Mouse (Mus musculus) hindbrain, embryonic 10.5 days (tissue): ENCODE measurements at regions not wholly inside any gene's neighbourhood (a gene's known extent, or its start where the extent isn't known, plus 50 kb on each side); places are given as distances from the start of the nearest gene placed in this dataset.
"Not testable (repeated sequence)": the region's sequence is repeated elsewhere in the genome, so short reads cannot be mapped to it uniquely, and the experiment has no call there.

Experiments
- DNase-seq: peaks from one replicate; pipeline ENCODE4 v3.0.0-alpha.2; 2017; ENCODE audit warnings: low spot score
- H3K27ac ChIP-seq: fragments of 300-500 bp; sonication (generic); 2 replicates; pipeline ENCODE4 v1.5.1; 2016; ENCODE audit warnings: mild to moderate bottlenecking, moderate library complexity
- H3K27me3 ChIP-seq: fragments of 300-500 bp; sonication (generic); 2 replicates; pipeline ENCODE4 v1.6.1; 2016; ENCODE audit warnings: mild to moderate bottlenecking; ENCODE audit not compliant: poor library complexity, insufficient read depth, severe bottlenecking
- H3K36me3 ChIP-seq: fragments of 300-500 bp; sonication (generic); 2 replicates; pipeline ENCODE4 v1.6.1; 2016; ENCODE audit warnings: mild to moderate bottlenecking, moderate library complexity
- H3K4me1 ChIP-seq: fragments of 300-500 bp; sonication (generic); replicated peaks from 2 replicates; pipeline ENCODE4 v1.6.1; 2016; ENCODE audit warnings: mild to moderate bottlenecking
- H3K4me3 ChIP-seq: fragments of 300-500 bp; sonication (generic); 2 replicates; pipeline ENCODE4 v1.5.1; 2016; ENCODE audit warnings: mild to moderate bottlenecking, moderate library complexity
- H3K9me3 ChIP-seq: fragments of 300-500 bp; sonication (generic); 2 replicates; pipeline ENCODE4 v1.6.1; 2016; ENCODE audit warnings: mild to moderate bottlenecking, moderate library complexity
- WGBS: fragments of 180-500 bp; shearing (Covaris S2); methylation state at CpG from one replicate; pipeline ENCODE4 v1.1.7; 2016; 5-methylcytosine and 5-hydroxymethylcytosine counted together

DNA sequence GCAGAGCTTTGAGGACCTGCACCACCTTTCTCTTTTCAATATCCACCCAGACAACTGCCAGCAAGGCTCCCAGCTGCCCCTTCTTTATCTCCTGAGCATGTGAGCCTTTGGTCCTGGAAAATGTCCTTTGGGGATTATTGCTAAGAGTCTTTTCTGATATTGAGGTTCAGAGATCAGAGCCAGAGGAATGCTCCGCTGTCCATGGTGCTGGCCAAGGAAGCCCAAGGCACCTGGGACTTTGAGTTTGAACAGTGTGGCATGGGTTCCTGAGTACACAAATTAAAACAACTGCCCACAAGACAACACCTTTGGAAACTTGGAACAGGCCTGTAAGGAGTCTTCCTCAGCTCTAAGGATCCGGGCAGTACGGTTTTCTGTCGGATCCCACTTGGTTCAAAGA is 52.6 kb upstream of the Slc28a3 start:
- DNase-seq = peak; percentile 37

DNA sequence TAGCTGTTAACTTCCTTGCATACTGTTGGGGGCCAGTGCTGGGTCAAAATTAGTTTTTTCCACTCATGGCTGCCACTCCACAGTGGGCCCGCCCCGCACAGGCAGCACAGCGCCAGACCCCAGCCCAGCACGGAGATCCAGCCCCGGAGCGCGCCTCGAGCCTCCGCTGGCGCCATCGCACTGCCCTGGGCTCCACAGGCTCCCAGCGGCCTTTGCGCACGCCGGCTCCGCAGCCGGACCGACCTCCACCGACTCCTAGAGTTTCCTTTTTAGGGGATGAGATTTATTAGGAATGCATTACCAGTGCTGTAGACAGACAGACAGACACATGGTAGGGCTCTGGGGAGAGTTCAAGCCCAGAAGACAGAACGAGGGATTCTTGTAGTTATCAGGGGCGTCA is 58.0 kb upstream of the Slc28a3 start:
- H3K4me1 ChIP-seq = peaks cover 10% of the 10 kb centered on the region
- peak; percentile 15 for DNase-seq
- 40% methylated on average over 21 of the region's 21 CpGs for WGBS

More for the DNA sequence above, 52.6 kb upstream of the Slc28a3 start:
- Histone ChIP-seq H3K27ac (no peak overlapping the region), H3K4me3 (no peak overlapping the region), H3K36me3 (no peaks in the 10 kb centered on the region), H3K9me3 (no peaks in the 10 kb centered on the region), H3K27me3 (no peaks in the 10 kb centered on the region), H3K4me1 (peaks cover 2% of the 10 kb centered on the region)
- 72% methylated on average over 4 of the region's 4 CpGs for WGBS

DNA sequence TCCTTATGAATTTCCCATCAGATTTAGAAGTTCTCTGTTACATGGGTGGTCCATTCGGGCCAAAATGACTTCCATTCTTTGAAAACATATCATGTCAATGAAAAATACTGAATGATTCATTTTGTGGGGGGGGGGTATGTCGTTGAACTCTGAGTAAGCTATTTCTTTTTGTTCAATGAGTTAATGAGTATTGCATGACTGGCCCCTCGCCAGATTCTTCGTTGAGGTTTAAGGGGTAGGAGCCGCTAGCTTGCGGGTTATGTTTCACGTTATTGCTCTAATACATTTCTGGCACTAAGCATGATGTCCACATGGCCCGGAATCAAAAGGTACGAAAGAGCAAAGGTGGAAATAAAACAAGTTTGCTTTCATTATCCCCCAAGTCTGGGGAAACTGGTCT is 59.5 kb upstream of the Slc28a3 start:
- Histone ChIP-seq H3K27me3 (no peaks in the 10 kb centered on the region), H3K4me3 (no peak overlapping the region), H3K36me3 (no peaks in the 10 kb centered on the region), H3K4me1 (peaks cover 10% of the 10 kb centered on the region), H3K9me3 (no peaks in the 10 kb centered on the region), H3K27ac (no peak overlapping the region)
- WGBS = 89% methylated on average over 9 of the region's 9 CpGs
- DNase-seq = no peak

More for the DNA sequence above, 58.0 kb upstream of the Slc28a3 start:
- Histone ChIP-seq H3K36me3 (no peaks in the 10 kb centered on the region), H3K4me3 (peak overlapping the region; percentile 28; the same call in 1 of the 2 replicates), H3K27ac (peak overlapping the region; percentile 62; the same call in 1 of the 2 replicates), H3K27me3 (no peaks in the 10 kb centered on the region), H3K9me3 (no peaks in the 10 kb centered on the region)

DNA sequence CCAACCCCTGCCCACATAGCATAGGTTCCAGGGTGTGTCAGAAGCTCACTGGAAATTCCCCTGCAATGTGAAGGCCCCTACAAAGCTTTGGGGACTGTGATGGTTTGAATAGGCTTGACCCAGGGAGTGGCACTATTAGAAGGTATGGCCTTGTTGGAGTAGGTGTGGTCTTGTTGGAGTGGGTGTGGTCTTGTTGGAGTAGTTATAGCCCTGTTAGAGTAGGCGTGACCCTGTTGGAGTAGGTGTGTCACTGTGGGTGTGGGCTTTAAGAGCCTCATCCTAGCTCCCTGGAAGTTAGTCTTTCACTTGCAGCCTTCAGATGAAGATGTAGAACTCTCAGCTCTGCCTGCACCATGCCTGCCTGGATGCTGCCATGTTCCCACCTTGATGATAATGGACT is 64.9 kb upstream of the Slc28a3 start:
- H3K27ac ChIP-seq, DNase-seq, H3K36me3 ChIP-seq, H3K9me3 ChIP-seq, H3K27me3 ChIP-seq, H3K4me1 ChIP-seq, H3K4me3 ChIP-seq: not testable (repeated sequence)
- WGBS = 92% methylated on average over 1 of the region's 1 CpGs

DNA sequence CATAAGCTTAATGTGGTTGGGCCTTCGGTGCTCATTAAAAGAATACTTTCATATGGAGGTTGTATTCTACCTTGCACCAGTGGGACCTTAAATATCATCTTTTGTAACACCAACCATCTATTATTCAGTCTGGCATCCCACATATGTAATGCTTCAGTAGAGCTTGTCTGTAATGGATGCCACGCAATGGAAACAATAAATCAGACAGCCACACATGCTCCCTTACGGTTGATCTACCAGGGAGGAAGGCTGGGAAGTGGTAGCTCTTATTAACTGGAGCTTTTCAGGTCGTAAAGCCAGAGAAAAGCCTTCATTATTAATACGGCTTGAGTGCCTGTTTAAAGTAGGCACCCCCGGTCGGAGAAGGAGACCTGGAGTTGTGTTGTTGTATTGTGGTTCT is 66.8 kb upstream of the Slc28a3 start:
- H3K9me3 ChIP-seq = no peaks in the 10 kb centered on the region
- DNase-seq = no peak
- no peaks in the 10 kb centered on the region for H3K36me3 ChIP-seq
- H3K27me3 ChIP-seq = no peaks in the 10 kb centered on the region
- H3K4me1 ChIP-seq = no peaks in the 10 kb centered on the region
- no peak overlapping the region for H3K27ac ChIP-seq
- WGBS = 87% methylated on average over 7 of the region's 7 CpGs
- no peak overlapping the region for H3K4me3 ChIP-seq

DNA sequence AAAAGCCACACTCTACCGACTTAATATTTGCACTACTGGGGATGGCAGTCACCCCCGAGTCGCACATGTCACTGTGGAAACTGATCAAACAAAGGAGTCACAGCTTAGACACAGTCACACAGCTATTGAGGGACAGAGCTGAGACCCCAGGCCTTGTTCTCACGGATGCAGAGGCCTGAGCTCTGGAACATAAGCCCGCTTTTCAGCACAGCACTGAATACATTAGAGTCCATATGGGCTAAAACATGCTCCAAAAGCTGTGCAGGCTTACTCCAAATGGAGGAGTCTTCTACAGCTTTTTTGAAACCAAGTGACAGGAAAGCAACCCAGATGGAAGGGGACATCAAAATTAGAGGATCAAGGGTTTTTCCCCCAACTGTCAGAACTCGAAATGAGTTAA is 69.0 kb upstream of the Slc28a3 start:
- peaks cover 3% of the 10 kb centered on the region; the same call in 1 of the 2 replicates for H3K9me3 ChIP-seq
- H3K27me3 ChIP-seq = no peaks in the 10 kb centered on the region
- no peak overlapping the region for H3K27ac ChIP-seq
- H3K4me1 ChIP-seq = no peaks in the 10 kb centered on the region
- H3K4me3 ChIP-seq = no peak overlapping the region
- H3K36me3 ChIP-seq = no peaks in the 10 kb centered on the region
- no peak for DNase-seq
- 86% methylated on average over 6 of the region's 6 CpGs for WGBS

DNA sequence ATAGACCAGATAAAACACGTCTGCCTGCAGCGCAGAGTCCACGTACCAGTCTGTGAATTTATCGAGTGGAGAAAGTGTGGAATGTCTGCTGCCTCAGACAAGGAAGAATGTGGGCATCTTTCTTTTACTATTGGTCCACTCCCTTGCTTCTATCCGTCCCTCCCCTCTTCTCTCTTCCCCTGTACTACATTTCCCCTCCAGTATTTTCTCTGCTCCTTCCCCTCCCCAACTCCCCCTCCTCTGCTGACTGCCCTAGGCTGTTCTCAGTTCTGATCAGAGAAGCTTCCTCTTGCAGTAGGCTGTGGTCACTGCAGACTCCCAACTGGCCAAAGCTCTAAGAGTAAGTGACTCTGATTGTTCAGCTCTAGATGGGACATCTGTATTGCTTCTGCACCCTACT is 76.1 kb upstream of the Slc28a3 start:
- WGBS = 81% methylated on average over 5 of the region's 5 CpGs
- H3K27me3 ChIP-seq = no peaks in the 10 kb centered on the region
- no peak overlapping the region for H3K4me3 ChIP-seq
- H3K36me3 ChIP-seq = no peaks in the 10 kb centered on the region
- 0 out of 2 replicates have a peak, but pooled peaks cover under 1% of the 10 kb centered on the region for H3K4me1 ChIP-seq
- no peak for DNase-seq
- peaks cover 3% of the 10 kb centered on the region; the same call in 1 of the 2 replicates for H3K9me3 ChIP-seq
- H3K27ac ChIP-seq = no peak overlapping the region

DNA sequence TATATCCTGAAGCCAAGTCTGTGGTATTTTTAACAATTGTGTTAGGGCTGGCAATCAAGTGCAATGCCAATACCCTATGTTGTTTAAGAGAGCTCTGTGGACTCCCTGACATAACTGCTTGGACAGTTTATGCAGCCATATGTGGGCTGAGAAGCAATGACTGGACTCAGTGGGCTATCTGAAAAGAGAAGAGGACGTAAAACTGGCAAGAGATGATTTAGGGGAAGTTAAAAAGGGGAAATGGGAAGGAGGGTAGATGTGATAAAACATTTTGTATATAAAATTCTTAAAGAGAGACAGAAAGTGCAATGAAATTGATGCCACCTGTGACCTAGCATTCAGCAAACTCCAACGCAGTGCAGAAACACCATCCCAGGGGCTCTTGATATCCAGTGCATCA is 76.9 kb upstream of the Slc28a3 start:
- WGBS = 82% methylated on average over 2 of the region's 2 CpGs
- DNase-seq = no peak
- H3K4me3 ChIP-seq = no peak overlapping the region

DNA sequence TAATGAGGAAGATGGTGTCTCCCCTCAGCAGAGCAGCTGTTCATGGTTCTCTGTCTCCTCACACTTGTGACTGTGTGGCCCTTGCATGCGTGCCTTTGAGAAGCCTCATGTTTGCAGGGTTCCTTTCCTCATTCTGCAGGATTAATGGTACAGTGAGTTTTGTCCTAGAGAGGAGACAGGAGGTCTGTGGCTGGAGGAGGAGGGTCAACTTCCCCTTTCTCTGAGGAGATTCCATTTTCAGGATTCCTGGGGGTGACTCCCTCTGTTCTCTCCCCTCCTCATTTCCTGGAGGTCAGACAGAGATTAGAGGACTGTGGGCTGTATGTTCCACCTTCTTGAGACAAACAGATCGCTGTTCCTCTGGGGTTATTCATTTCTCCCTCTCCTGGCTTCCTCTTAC is 77.6 kb upstream of the Slc28a3 start:
- DNase-seq = no peak
- Histone ChIP-seq H3K36me3 (no peaks in the 10 kb centered on the region), H3K4me1 (peaks cover 7% of the 10 kb centered on the region; the same call in 1 of the 2 replicates), H3K4me3 (no peak overlapping the region), H3K9me3 (peaks cover under 1% of the 10 kb centered on the region; the same call in 1 of the 2 replicates), H3K27ac (no peak overlapping the region), H3K27me3 (no peaks in the 10 kb centered on the region)
- WGBS = 76% methylated on average over 2 of the region's 2 CpGs

More for the DNA sequence above, 76.9 kb upstream of the Slc28a3 start:
- peaks cover 7% of the 10 kb centered on the region; the same call in 1 of the 2 replicates for H3K4me1 ChIP-seq
- peaks cover 3% of the 10 kb centered on the region; the same call in 1 of the 2 replicates for H3K9me3 ChIP-seq
- no peak overlapping the region for H3K27ac ChIP-seq
- no peaks in the 10 kb centered on the region for H3K36me3 ChIP-seq
- H3K27me3 ChIP-seq = no peaks in the 10 kb centered on the region

DNA sequence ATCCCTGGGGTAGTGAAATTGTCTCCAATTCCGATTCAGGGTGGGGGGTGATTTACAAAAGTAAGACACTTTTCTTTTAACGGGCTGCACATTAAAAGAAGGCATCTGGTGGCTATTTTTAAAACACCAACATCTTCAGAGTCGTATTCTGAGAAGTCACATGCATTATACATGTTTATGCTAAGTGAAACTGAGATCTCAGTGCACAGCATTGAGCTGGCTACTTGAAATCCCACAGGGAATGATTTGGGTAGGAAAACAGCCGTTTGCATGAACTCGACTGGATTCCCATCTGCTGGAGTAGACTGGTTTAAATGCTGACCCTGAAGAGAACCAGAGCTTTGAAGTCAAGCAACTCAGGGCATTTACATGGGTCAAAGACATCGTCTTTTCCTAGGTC is 84.0 kb upstream of the Slc28a3 start:
- DNase-seq = peak; percentile 12
- Histone ChIP-seq H3K9me3 (no peaks in the 10 kb centered on the region), H3K27ac (no peak overlapping the region), H3K4me3 (no peak overlapping the region), H3K36me3 (no peaks in the 10 kb centered on the region), H3K4me1 (peaks cover 15% of the 10 kb centered on the region), H3K27me3 (no peaks in the 10 kb centered on the region)
- WGBS = 50% methylated on average over 6 of the region's 6 CpGs

DNA sequence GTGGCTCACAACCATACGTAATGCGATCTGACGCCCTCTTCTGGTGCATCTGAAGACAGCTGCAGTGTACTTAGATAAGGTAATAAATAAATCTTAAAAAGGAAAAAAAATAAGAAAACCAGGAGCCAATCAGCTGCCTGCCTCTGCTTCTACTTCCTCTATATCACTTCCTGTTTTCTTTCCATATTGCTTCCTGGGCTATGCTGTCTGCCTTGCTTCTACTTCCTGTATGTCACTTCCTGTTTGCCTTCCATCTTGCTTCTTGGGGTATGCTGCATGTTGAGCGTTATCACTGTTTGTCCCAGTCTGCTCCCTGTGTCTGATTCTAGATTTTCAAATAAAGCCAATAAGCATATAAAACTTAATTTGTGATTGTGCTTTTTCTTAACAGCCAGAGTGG is 85.3 kb upstream of the Slc28a3 start:
- Histone ChIP-seq H3K27ac (no peak overlapping the region), H3K9me3 (no peaks in the 10 kb centered on the region), H3K4me3 (no peak overlapping the region), H3K36me3 (no peaks in the 10 kb centered on the region), H3K4me1 (peaks cover 15% of the 10 kb centered on the region), H3K27me3 (no peaks in the 10 kb centered on the region)
- no peak for DNase-seq
- WGBS = 92% methylated on average over 4 of the region's 4 CpGs

DNA sequence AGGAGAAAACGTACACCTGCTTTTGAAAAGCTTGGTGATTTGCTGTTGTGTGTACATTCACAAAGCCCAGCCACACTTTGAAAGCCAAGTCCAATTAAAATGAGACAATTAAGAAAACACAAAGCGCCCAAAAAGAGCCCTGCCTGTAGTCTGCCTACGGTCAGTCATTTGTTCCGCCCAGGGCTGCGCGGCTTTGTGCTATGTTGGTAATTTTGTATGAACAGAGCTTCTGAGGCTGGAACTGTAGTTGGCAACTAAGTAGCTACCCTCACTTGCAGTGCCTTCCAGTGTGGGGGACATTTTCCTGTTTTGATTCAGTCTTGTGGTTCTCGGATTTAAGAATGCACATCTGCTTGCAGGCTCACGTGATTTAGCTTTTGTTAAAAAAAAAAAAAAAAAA is 89.3 kb upstream of the Slc28a3 start:
- no peak for DNase-seq
- 91% methylated on average over 8 of the region's 8 CpGs for WGBS
- H3K4me3 ChIP-seq = no peak overlapping the region
- H3K9me3 ChIP-seq = no peaks in the 10 kb centered on the region
- no peaks in the 10 kb centered on the region for H3K36me3 ChIP-seq
- H3K27me3 ChIP-seq = no peaks in the 10 kb centered on the region
- peaks cover 5% of the 10 kb centered on the region for H3K4me1 ChIP-seq
- no peak overlapping the region for H3K27ac ChIP-seq

DNA sequence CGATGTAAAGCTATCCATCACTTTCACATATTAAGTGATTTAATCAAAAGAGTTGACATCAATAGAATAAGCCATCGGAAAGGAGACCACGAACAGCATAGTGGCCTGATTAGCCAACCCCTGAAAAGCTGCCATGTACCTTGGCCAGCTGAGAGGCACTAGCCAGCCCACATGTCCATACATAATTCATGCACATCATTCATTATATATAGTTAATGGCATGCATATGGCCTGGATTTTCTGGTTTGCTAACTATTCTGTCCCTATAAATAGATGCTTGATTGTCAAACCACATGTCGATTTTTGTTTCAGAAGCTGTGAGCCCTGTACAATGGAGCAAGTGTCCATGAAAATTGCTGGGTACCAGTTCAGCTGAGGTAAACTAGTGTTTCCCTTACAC is 93.5 kb upstream of the Slc28a3 start:
- Histone ChIP-seq H3K27me3 (no peaks in the 10 kb centered on the region), H3K4me1 (peaks cover 3% of the 10 kb centered on the region; the same call in 1 of the 2 replicates), H3K27ac (no peak overlapping the region), H3K9me3 (no peaks in the 10 kb centered on the region; the same call in 1 of the 2 replicates), H3K4me3 (no peak overlapping the region), H3K36me3 (no peaks in the 10 kb centered on the region)
- no peak for DNase-seq
- WGBS = 60% methylated on average over 4 of the region's 4 CpGs

DNA sequence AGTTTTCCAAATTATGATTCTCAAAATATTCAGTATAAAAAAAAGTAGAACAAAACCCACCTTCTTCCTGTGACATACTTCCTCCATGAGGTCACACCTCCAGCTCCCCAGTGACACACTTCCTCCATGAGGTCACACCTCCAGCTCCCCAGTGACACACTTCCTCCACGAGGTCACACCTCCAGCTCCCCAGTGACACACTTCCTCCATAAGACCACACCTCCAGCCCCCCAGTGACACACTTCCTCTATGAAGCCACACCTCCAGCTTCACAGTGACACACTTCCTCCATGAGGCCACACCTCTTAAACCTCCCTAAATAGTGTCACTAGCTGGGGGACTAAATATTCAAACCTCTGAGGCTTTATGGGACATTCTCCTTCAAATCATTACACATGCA is 89.8 kb upstream of the Ntrk2 start:
- Histone ChIP-seq H3K4me3 (no peak overlapping the region), H3K4me1 (no peaks in the 10 kb centered on the region), H3K27me3 (no peaks in the 10 kb centered on the region), H3K27ac (no peak overlapping the region), H3K36me3 (no peaks in the 10 kb centered on the region), H3K9me3 (no peaks in the 10 kb centered on the region)
- WGBS = 86% methylated on average over 1 of the region's 1 CpGs
- no peak for DNase-seq
